Mouse (Mus musculus): Measurements from ENCODE around the gene Tbc1d5.
"Not testable (repeated sequence)": the region's sequence is repeated elsewhere in the genome, so short reads cannot be mapped to it uniquely, and the experiment has no call there.

Gene Tbc1d5

DNA sequence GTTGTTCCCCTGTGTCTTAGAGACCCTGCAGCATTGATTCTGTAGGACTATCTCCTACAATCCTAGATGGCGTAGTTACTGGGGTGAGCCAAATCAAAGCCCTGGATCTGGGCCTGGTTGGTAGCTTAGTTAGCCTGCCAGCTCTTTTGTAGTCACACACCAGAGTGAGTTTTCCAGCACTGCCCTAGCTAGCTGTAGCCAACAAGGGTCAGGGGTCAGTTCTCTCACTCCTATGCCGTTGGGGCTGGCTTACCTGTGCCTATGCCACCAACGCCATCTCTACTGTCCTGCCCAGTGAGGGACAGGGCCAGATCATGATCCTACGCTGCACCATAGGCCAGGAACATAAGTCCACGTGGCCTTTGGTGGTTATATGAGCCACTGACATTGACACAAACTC lies 461.6 kb downstream of the Tbc1d5 start:
- H3K27me3 ChIP-seq (ENCODE audit: insufficient read depth, low read length), result peaks cover 4% of the 10 kb centered on the region; the same call in 1 of the 2 replicates
- no peak overlapping the region for H3K4me3 ChIP-seq (replicated peaks; ENCODE audit: low read length)
- H3K9me3 ChIP-seq (ENCODE audit: low read length), result peaks cover 27% of the 10 kb centered on the region
- H3K36me3 ChIP-seq (ENCODE audit: insufficient read depth, low read length), result no peaks in the 10 kb centered on the region
- TF ChIP-seq POU5F1 (IDR thresholded peaks at IDR 0.05; ENCODE audit: borderline replicate concordance, low read length) (no peak), CTCF (conservative IDR thresholded peaks at IDR 0.05; ENCODE audit: low read length) (no peak), NANOG (IDR thresholded peaks at IDR 0.05; ENCODE audit: borderline replicate concordance, low read length) (no peak)
- no peaks in the 10 kb centered on the region for H3K4me1 ChIP-seq (replicated peaks; ENCODE audit: low read depth, low read length)

DNA sequence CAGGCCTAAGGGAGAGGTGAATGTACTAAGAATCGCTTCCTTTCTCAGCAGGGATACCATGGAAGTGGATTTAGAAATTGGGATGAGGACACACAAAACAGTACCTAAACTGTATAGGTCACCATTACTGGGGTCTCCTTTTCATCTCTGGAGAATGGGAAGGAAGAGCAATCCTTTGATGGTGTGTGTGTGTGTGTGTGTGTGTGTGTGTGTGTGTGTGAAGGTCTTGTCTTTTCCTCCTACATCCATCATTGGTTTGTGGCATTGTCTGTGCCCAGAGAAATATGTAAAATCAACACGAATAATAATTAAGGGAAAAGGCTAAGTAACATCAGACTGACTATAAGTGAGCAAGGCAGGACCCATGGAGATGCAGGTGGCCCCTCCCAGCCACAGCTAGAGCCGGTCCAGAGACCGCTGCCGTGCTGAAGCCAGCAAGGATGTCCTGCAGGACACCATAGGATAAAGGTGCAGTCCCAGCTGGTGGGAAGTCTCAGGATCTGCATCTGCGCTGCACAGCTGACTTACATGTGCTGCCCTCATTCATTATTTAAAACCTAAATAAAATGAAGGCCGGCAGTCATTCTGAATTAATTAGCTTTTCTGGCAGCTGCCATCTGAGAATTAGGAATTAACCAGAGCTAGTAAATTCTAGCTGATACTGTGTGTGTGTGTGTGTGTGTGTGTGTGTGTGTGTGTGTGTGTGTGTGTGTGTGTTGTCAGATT lies 468.5 kb downstream of the Tbc1d5 start:
- TF ChIP-seq POU5F1 (IDR thresholded peaks at IDR 0.05; ENCODE audit: borderline replicate concordance, low read length), result no peak
- TF ChIP-seq NANOG (IDR thresholded peaks at IDR 0.05; ENCODE audit: borderline replicate concordance, low read length), result no peak
- no peak for TF ChIP-seq CTCF (conservative IDR thresholded peaks at IDR 0.05; ENCODE audit: low read length)
- Histone ChIP-seq H3K27me3 (ENCODE audit: insufficient read depth, low read length) (no peaks in the 10 kb centered on the region), H3K4me1 (replicated peaks; ENCODE audit: low read depth, low read length) (no peaks in the 10 kb centered on the region), H3K4me3 (replicated peaks; ENCODE audit: low read length) (no peak overlapping the region), H3K9me3 (ENCODE audit: low read length) (peaks cover 54% of the 10 kb centered on the region), H3K36me3 (ENCODE audit: insufficient read depth, low read length) (no peaks in the 10 kb centered on the region)

DNA sequence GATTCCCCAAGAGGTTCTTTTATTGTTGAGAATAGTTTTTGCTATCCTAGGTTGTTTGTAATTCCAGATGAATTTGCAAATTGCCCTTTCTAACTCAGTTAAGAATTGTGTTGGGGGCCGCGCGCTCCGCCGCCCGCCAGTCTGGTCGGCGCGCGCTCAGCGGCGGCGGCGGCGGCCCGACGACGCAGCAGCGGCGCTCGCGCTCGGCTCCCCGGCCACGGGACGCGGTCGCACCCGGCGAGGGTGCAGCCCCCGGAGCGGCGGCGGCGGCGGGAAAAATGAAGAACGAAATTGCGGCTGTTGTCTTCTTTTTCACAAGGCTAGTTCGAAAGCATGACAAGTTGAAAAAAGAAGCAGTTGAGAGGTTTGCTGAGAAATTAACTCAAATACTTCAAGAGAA lies 480.7 kb downstream of the Tbc1d5 start:
- H3K36me3 ChIP-seq (ENCODE audit: insufficient read depth, low read length); H3K4me1 ChIP-seq (replicated peaks; ENCODE audit: low read depth, low read length); H3K9me3 ChIP-seq (ENCODE audit: low read length); H3K4me3 ChIP-seq (replicated peaks; ENCODE audit: low read length): not testable (repeated sequence)
- H3K27me3 ChIP-seq (ENCODE audit: insufficient read depth, low read length), result peaks cover 15% of the 10 kb centered on the region

DNA sequence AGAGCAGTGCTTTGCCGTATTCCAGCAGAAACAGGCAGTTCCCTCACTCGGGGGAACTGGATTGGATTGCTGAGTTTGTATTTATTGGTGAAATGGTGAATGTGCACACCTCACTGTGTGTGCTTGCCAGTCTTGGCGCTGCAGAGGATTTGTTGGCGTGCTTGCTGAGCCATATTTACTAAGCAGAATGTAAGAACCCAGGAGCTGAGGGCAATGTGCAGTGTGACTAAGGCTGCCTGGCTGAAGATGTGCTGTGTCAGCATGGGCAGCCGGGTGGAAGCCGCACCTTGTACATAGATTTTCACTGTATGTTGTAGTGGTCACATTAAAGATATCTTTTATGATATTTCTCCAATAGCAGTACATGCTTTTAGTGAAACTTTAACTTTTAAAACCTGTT lies 491.0 kb downstream of the Tbc1d5 start:
- H3K4me3 ChIP-seq (replicated peaks; ENCODE audit: low read length), result no peak overlapping the region
- no peaks in the 10 kb centered on the region for H3K4me1 ChIP-seq (replicated peaks; ENCODE audit: low read depth, low read length)
- H3K27me3 ChIP-seq (ENCODE audit: insufficient read depth, low read length), result no peaks in the 10 kb centered on the region
- H3K9me3 ChIP-seq (ENCODE audit: low read length), result peaks cover 19% of the 10 kb centered on the region
- H3K36me3 ChIP-seq (ENCODE audit: insufficient read depth, low read length), result no peaks in the 10 kb centered on the region
- no peak for TF ChIP-seq NANOG (IDR thresholded peaks at IDR 0.05; ENCODE audit: borderline replicate concordance, low read length)
- no peak for TF ChIP-seq CTCF (conservative IDR thresholded peaks at IDR 0.05; ENCODE audit: low read length)
- no peak for TF ChIP-seq POU5F1 (IDR thresholded peaks at IDR 0.05; ENCODE audit: borderline replicate concordance, low read length)

DNA sequence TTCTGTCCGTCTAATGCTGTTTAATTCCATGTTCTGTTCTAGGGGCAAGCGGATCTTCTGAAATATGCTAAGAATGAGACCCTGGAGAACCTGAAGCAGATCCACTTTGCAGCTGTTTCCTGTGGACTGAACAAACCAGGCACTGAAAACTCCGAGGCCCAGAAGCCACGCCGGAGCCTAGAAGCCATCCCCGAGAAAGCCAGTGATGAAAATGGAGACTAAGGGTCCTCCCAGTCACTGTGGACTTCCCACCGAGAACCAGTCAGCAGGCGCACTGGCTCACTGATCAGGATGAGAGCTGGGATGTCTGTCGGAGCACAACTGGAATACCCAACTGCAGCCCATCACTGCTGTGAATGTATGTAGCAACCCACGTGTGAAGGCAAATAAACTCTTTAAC lies 491.5 kb downstream of the Tbc1d5 start:
- peaks cover 19% of the 10 kb centered on the region for H3K9me3 ChIP-seq (ENCODE audit: low read length)
- H3K36me3 ChIP-seq (ENCODE audit: insufficient read depth, low read length), result no peaks in the 10 kb centered on the region
- H3K4me3 ChIP-seq (replicated peaks; ENCODE audit: low read length), result no peak overlapping the region
- no peaks in the 10 kb centered on the region for H3K27me3 ChIP-seq (ENCODE audit: insufficient read depth, low read length)
- no peaks in the 10 kb centered on the region for H3K4me1 ChIP-seq (replicated peaks; ENCODE audit: low read depth, low read length)
- TF ChIP-seq POU5F1 (IDR thresholded peaks at IDR 0.05; ENCODE audit: borderline replicate concordance, low read length), result no peak
- no peak for TF ChIP-seq NANOG (IDR thresholded peaks at IDR 0.05; ENCODE audit: borderline replicate concordance, low read length)
- TF ChIP-seq CTCF (conservative IDR thresholded peaks at IDR 0.05; ENCODE audit: low read length), result no peak

DNA sequence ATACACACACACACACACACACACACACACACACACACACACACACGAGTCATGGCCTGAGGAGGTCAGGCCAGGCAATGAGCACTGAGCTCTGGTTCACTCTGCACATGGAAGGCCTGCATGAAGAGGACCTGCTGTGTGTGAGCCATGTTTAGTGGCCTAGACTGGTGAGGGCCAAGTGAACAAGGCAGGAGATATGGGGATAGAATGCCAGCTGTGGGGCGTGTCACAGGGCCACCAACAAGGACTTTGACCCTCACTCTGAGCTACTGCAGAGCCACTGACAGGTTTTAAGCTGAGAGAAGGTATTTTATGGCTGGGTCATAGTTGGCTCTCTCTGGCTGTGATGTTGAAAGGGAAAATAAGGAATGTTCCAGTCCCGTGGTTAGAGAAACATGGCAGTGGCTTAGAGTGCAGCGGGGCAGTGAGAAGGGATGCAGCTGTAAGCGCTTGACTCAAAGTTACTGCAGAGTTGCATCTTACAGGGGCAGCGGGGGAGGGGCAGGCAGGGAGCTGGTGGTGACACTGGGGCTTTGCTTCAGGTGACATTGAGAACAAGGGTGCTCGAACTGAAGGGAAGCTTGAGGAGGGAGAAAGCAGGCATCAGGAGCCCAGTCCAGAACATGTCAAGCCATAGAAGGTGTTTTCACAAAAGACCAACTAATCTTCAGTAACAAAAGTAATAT lies 494.0 kb downstream of the Tbc1d5 start:
- no peaks in the 10 kb centered on the region for H3K36me3 ChIP-seq (ENCODE audit: insufficient read depth, low read length)
- TF ChIP-seq CTCF (conservative IDR thresholded peaks at IDR 0.05; ENCODE audit: low read length), result no peak
- no peak for TF ChIP-seq POU5F1 (IDR thresholded peaks at IDR 0.05; ENCODE audit: borderline replicate concordance, low read length)
- no peak for TF ChIP-seq NANOG (IDR thresholded peaks at IDR 0.05; ENCODE audit: borderline replicate concordance, low read length)
- H3K4me1 ChIP-seq (replicated peaks; ENCODE audit: low read depth, low read length), result no peaks in the 10 kb centered on the region
- no peak overlapping the region for H3K4me3 ChIP-seq (replicated peaks; ENCODE audit: low read length)
- H3K27me3 ChIP-seq (ENCODE audit: insufficient read depth, low read length), result no peaks in the 10 kb centered on the region
- H3K9me3 ChIP-seq (ENCODE audit: low read length), result peaks cover 16% of the 10 kb centered on the region

Data from E14TG2a.4 (cell line).